Mouse (Mus musculus): ENCODE results near the gene 2310034G01Rik. TPM values are rescaled to one million over a fixed set of nuclear protein-coding genes. Genes with fewer than 3 reads are reported as not detected.

Gene 2310034G01Rik
- polyA plus RNA-seq, 1 experiment from 2014 or later, result 3.6 TPM

GRCm38 (mm10) chr19:46395109-46396009 lies 45.3 kb upstream of the 2310034G01Rik start, which contains the start of gene Actr1a:
TSS of gene Actr1a (minus strand) at chr19:46395748.
- Histone ChIP-seq H3K27ac (replicated peaks; ENCODE audit: low read depth, low read length) (peak within 1 kb of the TSS; percentile 77), H3K9me3 (ENCODE audit: control insufficient read depth, low read length) (no peaks in the 10 kb centered on the region), H3K36me3 (ENCODE audit: control insufficient read depth, insufficient read depth, low read length) (peaks cover 7% of the 10 kb centered on the region; the same call in 1 of the 2 replicates), H3K4me2 (ENCODE audit: low read depth, low read length) (peak within 1 kb of the TSS; percentile 93), H3K9ac (ENCODE audit: low read depth, low read length) (peak within 1 kb of the TSS; percentile 86), H3K4me3 (ENCODE audit: low read depth, low read length) (peak within 1 kb of the TSS; percentile 93), H3K27me3 (replicated peaks; ENCODE audit: control insufficient read depth, insufficient read depth, low read length) (no peaks in the 10 kb centered on the region), H3K4me1 (ENCODE audit: control insufficient read depth, insufficient read depth, low read length) (peaks cover 30% of the 10 kb centered on the region)
- under 1% methylated on average over 51 of the region's 51 CpGs for WGBS
- DNase-seq (ENCODE audit: low spot score) (peak; percentile 100), ATAC-seq (ENCODE audit: low read depth) (peak; percentile 97)

GRCm38 (mm10) chr19:46394712-46395108 lies 44.6 kb upstream of the 2310034G01Rik start:
- Histone ChIP-seq H3K4me2 (ENCODE audit: low read depth, low read length) (peak overlapping the region; percentile 93), H3K36me3 (ENCODE audit: control insufficient read depth, insufficient read depth, low read length) (peaks cover 7% of the 10 kb centered on the region; the same call in 1 of the 2 replicates), H3K9ac (ENCODE audit: low read depth, low read length) (peak overlapping the region; percentile 60), H3K4me3 (ENCODE audit: low read depth, low read length) (peak overlapping the region; percentile 80), H3K9me3 (ENCODE audit: control insufficient read depth, low read length) (no peaks in the 10 kb centered on the region), H3K4me1 (ENCODE audit: control insufficient read depth, insufficient read depth, low read length) (peaks cover 25% of the 10 kb centered on the region), H3K27me3 (replicated peaks; ENCODE audit: control insufficient read depth, insufficient read depth, low read length) (no peaks in the 10 kb centered on the region), H3K27ac (replicated peaks; ENCODE audit: low read depth, low read length) (no peak overlapping the region)
- ATAC-seq (ENCODE audit: low read depth), result no peak
- 8% methylated on average over 10 of the region's 10 CpGs for WGBS
- no peak for DNase-seq (ENCODE audit: low spot score)

GRCm38 (mm10) chr19:46392018-46392417 lies 41.9 kb upstream of the 2310034G01Rik start:
- DNase-seq (ENCODE audit: low spot score), result no peak
- no peak overlapping the region for H3K4me3 ChIP-seq (ENCODE audit: low read depth, low read length)
- WGBS, result 47% methylated on average over 4 of the region's 4 CpGs
- no peak overlapping the region for H3K4me2 ChIP-seq (ENCODE audit: low read depth, low read length)
- peaks cover 9% of the 10 kb centered on the region for H3K4me1 ChIP-seq (ENCODE audit: control insufficient read depth, insufficient read depth, low read length)
- peaks cover 9% of the 10 kb centered on the region; the same call in 1 of the 2 replicates for H3K36me3 ChIP-seq (ENCODE audit: control insufficient read depth, insufficient read depth, low read length)
- no peak overlapping the region for H3K27ac ChIP-seq (replicated peaks; ENCODE audit: low read depth, low read length)
- no peaks in the 10 kb centered on the region for H3K27me3 ChIP-seq (replicated peaks; ENCODE audit: control insufficient read depth, insufficient read depth, low read length)
- H3K9ac ChIP-seq (ENCODE audit: low read depth, low read length), result no peak overlapping the region
- H3K9me3 ChIP-seq (ENCODE audit: control insufficient read depth, low read length), result no peaks in the 10 kb centered on the region
- ATAC-seq (ENCODE audit: low read depth), result no peak

GRCm38 (mm10) chr19:46389872-46390271 lies 39.8 kb upstream of the 2310034G01Rik start:
- H3K4me1 ChIP-seq (ENCODE audit: control insufficient read depth, insufficient read depth, low read length), result peaks cover 9% of the 10 kb centered on the region

GRCm38 (mm10) chr19:46382275-46382674 lies 32.2 kb upstream of the 2310034G01Rik start:
- no peak overlapping the region for H3K4me2 ChIP-seq (ENCODE audit: low read depth, low read length)
- DNase-seq (ENCODE audit: low spot score), result no peak
- no peaks in the 10 kb centered on the region for H3K27me3 ChIP-seq (replicated peaks; ENCODE audit: control insufficient read depth, insufficient read depth, low read length)
- no peak overlapping the region for H3K27ac ChIP-seq (replicated peaks; ENCODE audit: low read depth, low read length)
- H3K4me1 ChIP-seq (ENCODE audit: control insufficient read depth, insufficient read depth, low read length), result no peaks in the 10 kb centered on the region
- ATAC-seq (ENCODE audit: low read depth), result no peak
- H3K4me3 ChIP-seq (ENCODE audit: low read depth, low read length), result no peak overlapping the region
- WGBS, result 87% methylated on average over 9 of the region's 9 CpGs
- no peaks in the 10 kb centered on the region for H3K9me3 ChIP-seq (ENCODE audit: control insufficient read depth, low read length)
- no peak overlapping the region for H3K9ac ChIP-seq (ENCODE audit: low read depth, low read length)
- H3K36me3 ChIP-seq (ENCODE audit: control insufficient read depth, insufficient read depth, low read length), result peaks cover 94% of the 10 kb centered on the region

More at GRCm38 (mm10) chr19:46389872-46390271, 39.8 kb upstream of the 2310034G01Rik start:
- 85% methylated on average over 5 of the region's 5 CpGs for WGBS
- H3K27me3 ChIP-seq (replicated peaks; ENCODE audit: control insufficient read depth, insufficient read depth, low read length), result no peaks in the 10 kb centered on the region
- no peak overlapping the region for H3K4me2 ChIP-seq (ENCODE audit: low read depth, low read length)
- peaks cover 26% of the 10 kb centered on the region for H3K36me3 ChIP-seq (ENCODE audit: control insufficient read depth, insufficient read depth, low read length)
- H3K4me3 ChIP-seq (ENCODE audit: low read depth, low read length), result no peak overlapping the region
- no peak overlapping the region for H3K27ac ChIP-seq (replicated peaks; ENCODE audit: low read depth, low read length)
- no peak for DNase-seq (ENCODE audit: low spot score)
- H3K9ac ChIP-seq (ENCODE audit: low read depth, low read length), result no peak overlapping the region
- no peaks in the 10 kb centered on the region for H3K9me3 ChIP-seq (ENCODE audit: control insufficient read depth, low read length)
- ATAC-seq (ENCODE audit: low read depth), result no peak

GRCm38 (mm10) chr19:46375891-46376290 lies 25.8 kb upstream of the 2310034G01Rik start:
- H3K36me3 ChIP-seq (ENCODE audit: control insufficient read depth, insufficient read depth, low read length), result peaks cover 48% of the 10 kb centered on the region
- ATAC-seq (ENCODE audit: low read depth), result no peak
- no peaks in the 10 kb centered on the region for H3K4me1 ChIP-seq (ENCODE audit: control insufficient read depth, insufficient read depth, low read length)
- no peaks in the 10 kb centered on the region for H3K9me3 ChIP-seq (ENCODE audit: control insufficient read depth, low read length)
- no peak overlapping the region for H3K9ac ChIP-seq (ENCODE audit: low read depth, low read length)
- WGBS, result 51% methylated on average over 4 of the region's 4 CpGs
- no peak overlapping the region for H3K27ac ChIP-seq (replicated peaks; ENCODE audit: low read depth, low read length)
- no peak overlapping the region for H3K4me2 ChIP-seq (ENCODE audit: low read depth, low read length)
- H3K27me3 ChIP-seq (replicated peaks; ENCODE audit: control insufficient read depth, insufficient read depth, low read length), result no peaks in the 10 kb centered on the region
- DNase-seq (ENCODE audit: low spot score), result no peak
- no peak overlapping the region for H3K4me3 ChIP-seq (ENCODE audit: low read depth, low read length)

- Histone ChIP-seq H3K36me3 (ENCODE audit: control insufficient read depth, insufficient read depth, low read length) (peaks cover 44% of the 10 kb centered on the region), H3K27me3 (replicated peaks; ENCODE audit: control insufficient read depth, insufficient read depth, low read length) (no peaks in the 10 kb centered on the region), H3K4me3 (ENCODE audit: low read depth, low read length) (no peak overlapping the region), H3K4me1 (ENCODE audit: control insufficient read depth, insufficient read depth, low read length) (no peaks in the 10 kb centered on the region), H3K27ac (replicated peaks; ENCODE audit: low read depth, low read length) (no peak overlapping the region), H3K9me3 (ENCODE audit: control insufficient read depth, low read length) (no peaks in the 10 kb centered on the region), H3K4me2 (ENCODE audit: low read depth, low read length) (no peak overlapping the region), H3K9ac (ENCODE audit: low read depth, low read length) (no peak overlapping the region)
- DNase-seq (ENCODE audit: low spot score) (no peak), ATAC-seq (ENCODE audit: low read depth) (no peak)
- 57% methylated on average over 5 of the region's 5 CpGs for WGBS
Observed at GRCm38 (mm10) chr19:46375489-46375888, 25.4 kb upstream of the 2310034G01Rik start.

- no peaks in the 10 kb centered on the region for H3K4me1 ChIP-seq (ENCODE audit: control insufficient read depth, insufficient read depth, low read length)
- DNase-seq (ENCODE audit: low spot score), result no peak
- no peaks in the 10 kb centered on the region for H3K9me3 ChIP-seq (ENCODE audit: control insufficient read depth, low read length)
- no peak overlapping the region for H3K4me2 ChIP-seq (ENCODE audit: low read depth, low read length)
- no peak overlapping the region for H3K4me3 ChIP-seq (ENCODE audit: low read depth, low read length)
- 46% methylated on average over 18 of the region's 21 CpGs for WGBS
- no peak overlapping the region for H3K9ac ChIP-seq (ENCODE audit: low read depth, low read length)
- peaks cover 35% of the 10 kb centered on the region for H3K36me3 ChIP-seq (ENCODE audit: control insufficient read depth, insufficient read depth, low read length)
- ATAC-seq (ENCODE audit: low read depth), result 0 out of 2 replicates have a peak, but pooled peaks have one; percentile 16
- no peak overlapping the region for H3K27ac ChIP-seq (replicated peaks; ENCODE audit: low read depth, low read length)
- H3K27me3 ChIP-seq (replicated peaks; ENCODE audit: control insufficient read depth, insufficient read depth, low read length), result no peaks in the 10 kb centered on the region
Observed at GRCm38 (mm10) chr19:46374477-46375088, 24.5 kb upstream of the 2310034G01Rik start.
